Mouse (Mus musculus) embryonic fibroblast, embryonic 13.5 days (primary cell): ENCODE results near the gene Thoc5. TPM values are rescaled to one million over a fixed set of nuclear protein-coding genes. Genes with fewer than 3 reads are reported as not detected.

Source experiments
- H3K27ac ChIP-seq: 2 replicates; pipeline ENCODE4 v1.5.1; 2012; ENCODE audit warnings: low read length, control low read depth, inconsistent platforms; ENCODE audit not compliant: insufficient read depth
- H3K4me1 ChIP-seq: 2 replicates; pipeline ENCODE4 v1.6.1; 2011; ENCODE audit warnings: low read length; ENCODE audit not compliant: control insufficient read depth, insufficient read depth
- H3K4me3 ChIP-seq: 2 replicates; pipeline ENCODE4 v1.5.1; 2011; ENCODE audit warnings: mild to moderate bottlenecking, control low read depth, low read length; ENCODE audit not compliant: insufficient read depth
- CTCF ChIP-seq: IDR thresholded peaks from 2 replicates; pipeline ENCODE4 v1.5.1; 2011; ENCODE audit warnings: mild to moderate bottlenecking, control low read depth, low read length, moderate library complexity, borderline replicate concordance; ENCODE audit not compliant: insufficient read depth
- POLR2A ChIP-seq: IDR thresholded peaks from 2 replicates; pipeline ENCODE4 v1.6.1; 2011; ENCODE audit warnings: low read depth, mild to moderate bottlenecking, control low read depth, low read length, moderate library complexity
- polyA plus RNA-seq: library from polyadenylated mRNA; stranded (reverse); fragments of >200 nt; gene quantifications from 2 replicates; pipeline ENCODE4 v1.2.4, GENCODE M21; 2011; ENCODE audit warnings: low read depth; ENCODE audit not compliant: missing spikeins, insufficient read length

Thoc5 gene
- polyA plus RNA-seq, 1 experiment, result 34.9 TPM

- no peaks in the 10 kb centered on the region for H3K4me1 ChIP-seq
- TF ChIP-seq POLR2A (no peak), CTCF (no peak)
- no peak overlapping the region for H3K27ac ChIP-seq
- H3K4me3 ChIP-seq, result no peak overlapping the region
Observed at GRCm38 (mm10) chr11:4948792-4949191, 53.7 kb downstream of the Thoc5 start.

- no peak overlapping the region for H3K27ac ChIP-seq
- H3K4me3 ChIP-seq, result no peak overlapping the region
- TF ChIP-seq CTCF (no peak), POLR2A (no peak)
- H3K4me1 ChIP-seq, result no peaks in the 10 kb centered on the region
Observed at GRCm38 (mm10) chr11:4949256-4950044, 54.3 kb downstream of the Thoc5 start.

GRCm38 (mm10) chr11:4953401-4953800 is 58.3 kb downstream of the Thoc5 start:
- no peak overlapping the region for H3K4me3 ChIP-seq
- no peak overlapping the region for H3K27ac ChIP-seq
- TF ChIP-seq CTCF (no peak), POLR2A (no peak)
- no peaks in the 10 kb centered on the region for H3K4me1 ChIP-seq

- no peaks in the 10 kb centered on the region for H3K4me1 ChIP-seq
- no peak overlapping the region for H3K4me3 ChIP-seq
- H3K27ac ChIP-seq, result no peak overlapping the region
- TF ChIP-seq POLR2A (no peak), CTCF (no peak)
Observed at GRCm38 (mm10) chr11:4953918-4954317, 58.8 kb downstream of the Thoc5 start.

GRCm38 (mm10) chr11:4963099-4963808 is 68.1 kb downstream of the Thoc5 start:
- H3K4me1 ChIP-seq, result no peaks in the 10 kb centered on the region
- no peak overlapping the region for H3K4me3 ChIP-seq
- TF ChIP-seq CTCF (no peak), POLR2A (no peak)
- no peak overlapping the region for H3K27ac ChIP-seq

GRCm38 (mm10) chr11:4966325-4966724 is 71.2 kb downstream of the Thoc5 start:
- no peak for TF ChIP-seq CTCF
- TF ChIP-seq POLR2A, result no peak
- no peak overlapping the region for H3K4me3 ChIP-seq

GRCm38 (mm10) chr11:4966888-4967287 is 71.8 kb downstream of the Thoc5 start:
- no peak overlapping the region for H3K4me3 ChIP-seq
- no peaks in the 10 kb centered on the region for H3K4me1 ChIP-seq
- no peak overlapping the region for H3K27ac ChIP-seq
- no peak for TF ChIP-seq CTCF
- no peak for TF ChIP-seq POLR2A

More at GRCm38 (mm10) chr11:4966325-4966724, 71.2 kb downstream of the Thoc5 start:
- no peak overlapping the region for H3K27ac ChIP-seq
- H3K4me1 ChIP-seq, result no peaks in the 10 kb centered on the region

GRCm38 (mm10) chr11:4967549-4967948 is 72.4 kb downstream of the Thoc5 start:
- Histone ChIP-seq H3K4me1 (no peaks in the 10 kb centered on the region), H3K27ac (no peak overlapping the region), H3K4me3 (no peak overlapping the region)
- TF ChIP-seq CTCF (no peak), POLR2A (no peak)

GRCm38 (mm10) chr11:4968376-4968775 is 73.3 kb downstream of the Thoc5 start:
- TF ChIP-seq CTCF (no peak), POLR2A (no peak)
- no peak overlapping the region for H3K27ac ChIP-seq

GRCm38 (mm10) chr11:4972967-4973870 is 78.1 kb downstream of the Thoc5 start:
- H3K4me1 ChIP-seq, result no peaks in the 10 kb centered on the region
- no peak overlapping the region for H3K4me3 ChIP-seq
- no peak overlapping the region for H3K27ac ChIP-seq
- TF ChIP-seq CTCF (peak; percentile 74; the same call in 1 of the 2 replicates), POLR2A (no peak)

More at GRCm38 (mm10) chr11:4968376-4968775, 73.3 kb downstream of the Thoc5 start:
- Histone ChIP-seq H3K4me1 (no peaks in the 10 kb centered on the region), H3K4me3 (no peak overlapping the region)
